Mouse (Mus musculus): ENCODE measurements around the gene Rnf151.

DNA sequence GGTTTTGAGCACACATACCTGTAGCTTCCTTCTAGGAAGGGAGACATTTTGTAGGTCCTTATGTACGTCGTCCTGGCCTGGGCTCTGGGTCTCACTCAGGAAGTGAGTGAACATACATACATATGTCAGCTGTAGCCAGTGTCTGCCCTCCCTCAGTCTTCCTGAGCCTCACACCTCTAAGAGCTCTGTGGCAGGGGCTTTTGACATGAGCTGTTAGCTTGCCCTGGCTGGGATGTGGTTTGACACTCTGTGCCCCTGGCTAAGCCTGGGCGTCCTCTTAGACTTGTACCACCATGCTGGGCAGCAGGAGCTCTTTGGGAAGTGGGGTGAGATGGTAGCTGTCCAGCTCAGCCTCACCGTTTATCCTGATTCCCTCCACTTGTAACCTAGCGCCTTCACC is 46.5 kb downstream of the Rnf151 start:
- no peak for TF ChIP-seq CTCF (IDR thresholded peaks at IDR 0.05; ENCODE audit: insufficient read depth, low read depth, low read length)
- no peak for TF ChIP-seq POLR2A (IDR thresholded peaks at IDR 0.05; ENCODE audit: insufficient read depth, low read depth, low read length)
